Mouse (Mus musculus): ENCODE data around the gene Itga11. TPM values are rescaled to one million over a fixed set of nuclear protein-coding genes. Genes with fewer than 3 reads are reported as not detected.
"Not testable (repeated sequence)": the region's sequence is repeated elsewhere in the genome, so short reads cannot be mapped to it uniquely, and the experiment has no call there.

Gene Itga11
- polyA plus RNA-seq, 1 experiment from 2014 or later: 0.52 TPM

DNA sequence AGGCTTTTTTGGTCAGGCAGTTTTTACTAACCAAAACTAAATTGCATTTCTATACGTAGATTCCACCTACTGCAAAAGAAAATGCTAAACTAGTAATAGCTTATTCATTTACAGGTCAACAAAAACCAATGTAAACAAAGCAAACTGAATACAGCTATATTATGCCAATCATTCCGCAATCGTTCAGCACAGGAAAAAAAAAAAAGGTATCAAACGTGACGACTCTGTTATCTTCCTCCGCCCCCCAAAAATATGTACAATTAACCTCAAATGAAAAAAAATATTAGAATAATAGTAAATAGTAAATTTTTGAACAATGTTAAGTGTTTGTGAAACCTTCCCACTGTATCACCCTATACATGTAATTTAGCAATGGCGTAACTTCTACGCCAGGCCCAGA is 132.5 kb downstream of the Itga11 start:
- Histone ChIP-seq H3K27ac (no peak overlapping the region), H3K4me1 (replicated peaks) (peaks cover 31% of the 10 kb centered on the region), H3K9ac (peak overlapping the region; percentile 93), H3K9me3 (replicated peaks) (no peaks in the 10 kb centered on the region), H3K4me2 (peak overlapping the region; percentile 84), H3K4me3 (peak overlapping the region; percentile 85), H3K36me3 (no peaks in the 10 kb centered on the region), H3K27me3 (no peaks in the 10 kb centered on the region)
- ATAC-seq (replicated peaks; ENCODE audit: insufficient number of reproducible peaks, insufficient read depth, low FRiP score, low read depth): no peak
- WGBS: 11% methylated on average over 8 of the region's 8 CpGs

DNA sequence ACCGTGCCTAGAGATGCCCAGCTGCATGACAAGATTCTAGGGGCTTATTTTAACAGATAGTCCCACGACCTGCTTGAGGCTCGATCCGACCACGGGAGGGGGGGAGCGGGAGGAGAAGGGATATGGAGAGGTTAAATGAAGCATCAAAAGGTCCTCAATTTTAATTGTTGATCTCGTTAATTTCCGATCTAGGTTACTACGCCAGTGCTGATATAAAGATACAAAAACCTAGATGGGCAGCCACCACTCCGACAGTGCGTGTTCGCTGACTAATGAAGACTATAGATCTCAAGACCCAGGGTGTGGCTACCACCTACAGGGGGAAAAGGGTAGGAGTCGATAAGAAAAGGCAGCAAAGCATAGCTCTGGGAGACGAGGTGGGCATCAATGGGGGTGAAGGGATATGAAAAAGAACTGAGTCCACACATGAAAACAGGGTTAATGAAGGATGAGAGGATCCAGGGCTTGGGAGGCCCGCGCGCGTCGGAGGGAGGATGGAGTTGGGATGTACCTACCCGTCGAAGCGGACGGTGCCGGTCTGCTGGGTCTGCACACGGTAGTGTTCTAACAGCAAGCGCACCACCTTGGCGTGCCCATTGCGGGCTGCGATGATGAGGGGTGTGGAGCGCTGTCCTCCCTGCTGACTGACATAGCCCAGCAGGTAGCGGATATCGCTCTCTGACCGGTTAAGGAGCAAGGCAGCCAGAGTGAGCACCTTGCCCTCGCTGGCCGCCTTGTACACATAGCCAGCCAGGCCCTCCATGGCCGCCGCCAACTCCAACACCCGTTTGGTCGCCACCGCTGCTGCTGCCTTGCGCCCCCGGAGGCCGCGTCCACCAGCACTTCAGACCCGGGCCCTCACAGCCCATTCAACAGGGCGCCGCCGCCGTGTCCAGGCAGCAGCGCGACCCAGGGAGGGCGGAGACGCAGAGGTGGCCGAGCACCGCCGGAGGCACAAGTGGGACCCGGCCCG is 133.2 kb downstream of the Itga11 start:
- peak overlapping the region; percentile 93 for H3K9ac ChIP-seq
- peak overlapping the region; percentile 85 for H3K4me3 ChIP-seq
- H3K4me1 ChIP-seq (replicated peaks): peaks cover 31% of the 10 kb centered on the region
- H3K27me3 ChIP-seq: no peaks in the 10 kb centered on the region
- H3K9me3 ChIP-seq (replicated peaks): no peaks in the 10 kb centered on the region
- H3K27ac ChIP-seq: peak overlapping the region; percentile 98
- H3K4me2 ChIP-seq: peak overlapping the region; percentile 84
- WGBS: under 1% methylated on average over 58 of the region's 58 CpGs
- H3K36me3 ChIP-seq: no peaks in the 10 kb centered on the region
- peak; percentile 50 for ATAC-seq (replicated peaks; ENCODE audit: insufficient number of reproducible peaks, insufficient read depth, low FRiP score, low read depth)

DNA sequence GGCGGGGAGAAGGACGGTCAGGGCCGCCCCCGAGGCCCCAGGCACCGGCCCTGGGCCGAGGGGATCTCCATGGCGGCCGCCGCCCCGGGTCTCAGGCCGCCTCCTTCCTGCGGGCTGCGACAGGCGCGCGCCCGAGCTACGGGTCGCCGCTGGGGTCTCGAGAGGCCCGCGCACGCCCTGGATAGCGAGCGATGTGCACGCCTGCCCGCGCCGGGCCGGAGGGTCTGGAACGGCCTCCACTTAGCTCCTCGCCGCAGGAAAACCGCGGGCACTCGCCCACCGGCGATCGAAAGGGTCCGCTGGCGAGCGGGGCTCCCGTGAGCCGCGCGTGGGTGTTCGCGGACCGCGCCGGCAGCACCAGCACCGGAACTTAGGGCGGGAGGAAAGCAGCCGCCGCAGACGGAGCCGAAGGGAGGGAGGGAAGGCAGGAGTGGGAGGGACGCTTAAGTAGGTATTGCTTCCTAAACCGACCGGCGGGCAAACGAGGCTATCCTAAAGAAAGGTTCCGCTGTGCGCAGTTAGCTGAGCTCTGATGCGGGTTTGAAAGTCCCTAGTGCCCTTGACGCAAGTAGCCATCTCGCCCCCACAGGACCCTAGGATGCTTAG is 134.0 kb downstream of the Itga11 start, which contains the start of gene Fem1b:
Fem1b (minus strand) TSS at position 419 of the 606 bp plus-strand sequence.
- Histone ChIP-seq H3K9me3 (replicated peaks) (no peaks in the 10 kb centered on the region), H3K4me1 (replicated peaks) (peaks cover 36% of the 10 kb centered on the region), H3K36me3 (no peaks in the 10 kb centered on the region), H3K4me2 (peak within 1 kb of the TSS; percentile 84), H3K4me3 (peak within 1 kb of the TSS; percentile 85), H3K9ac (peak within 1 kb of the TSS; percentile 93), H3K27me3 (no peaks in the 10 kb centered on the region), H3K27ac (peak within 1 kb of the TSS; percentile 98)
- peak; percentile 92 for ATAC-seq (replicated peaks; ENCODE audit: insufficient number of reproducible peaks, insufficient read depth, low FRiP score, low read depth)
- under 1% methylated on average over 68 of the region's 68 CpGs for WGBS

DNA sequence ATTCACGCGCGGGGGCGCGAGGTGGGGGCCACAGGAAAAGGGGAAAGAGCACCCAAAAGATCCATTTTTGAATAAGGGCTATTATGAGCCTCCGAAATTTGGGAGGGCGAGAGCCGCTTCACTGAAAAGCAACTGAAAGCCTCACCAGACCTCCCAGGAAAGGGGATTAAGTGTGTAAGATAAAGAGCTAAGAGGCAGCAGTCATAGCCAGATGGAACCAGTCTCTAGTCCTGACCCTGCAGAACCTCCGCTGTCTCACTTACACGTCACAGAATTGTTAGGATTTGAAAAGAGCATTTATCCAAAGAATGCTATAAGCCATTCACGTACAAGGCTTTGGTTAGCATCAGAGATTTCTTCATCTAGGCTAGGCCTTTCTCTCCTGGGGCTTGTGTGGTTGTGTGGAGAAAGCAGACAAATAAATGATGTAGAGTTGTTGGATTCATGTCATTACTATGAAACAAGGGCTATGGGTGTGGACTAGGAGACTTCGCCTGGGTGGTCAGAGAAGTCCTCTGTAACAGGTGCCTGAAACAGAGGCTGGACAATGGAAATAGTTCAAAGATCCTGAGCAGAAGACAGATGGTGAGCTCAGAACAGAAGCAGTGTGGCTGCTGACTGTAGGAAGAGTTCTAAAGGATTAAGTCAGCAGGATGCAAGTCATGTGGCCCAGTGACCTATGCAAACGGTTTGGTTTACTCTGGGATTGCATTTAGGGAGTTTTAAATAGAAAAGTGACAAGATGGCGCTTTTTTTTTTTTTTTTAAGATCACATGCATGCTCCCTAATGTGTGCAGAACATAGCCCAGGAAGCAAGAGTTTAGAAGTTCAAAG is 134.8 kb downstream of the Itga11 start:
- peak overlapping the region; percentile 85 for H3K4me3 ChIP-seq
- H3K27me3 ChIP-seq: no peaks in the 10 kb centered on the region
- H3K9ac ChIP-seq: peak overlapping the region; percentile 93
- H3K27ac ChIP-seq: peak overlapping the region; percentile 98
- 15% methylated on average over 14 of the region's 14 CpGs for WGBS
- H3K4me2 ChIP-seq: peak overlapping the region; percentile 84
- no peaks in the 10 kb centered on the region for H3K9me3 ChIP-seq (replicated peaks)
- H3K36me3 ChIP-seq: no peaks in the 10 kb centered on the region
- peaks cover 44% of the 10 kb centered on the region for H3K4me1 ChIP-seq (replicated peaks)
- ATAC-seq (replicated peaks; ENCODE audit: insufficient number of reproducible peaks, insufficient read depth, low FRiP score, low read depth): no peak; the same call in 1 of the 2 replicates

DNA sequence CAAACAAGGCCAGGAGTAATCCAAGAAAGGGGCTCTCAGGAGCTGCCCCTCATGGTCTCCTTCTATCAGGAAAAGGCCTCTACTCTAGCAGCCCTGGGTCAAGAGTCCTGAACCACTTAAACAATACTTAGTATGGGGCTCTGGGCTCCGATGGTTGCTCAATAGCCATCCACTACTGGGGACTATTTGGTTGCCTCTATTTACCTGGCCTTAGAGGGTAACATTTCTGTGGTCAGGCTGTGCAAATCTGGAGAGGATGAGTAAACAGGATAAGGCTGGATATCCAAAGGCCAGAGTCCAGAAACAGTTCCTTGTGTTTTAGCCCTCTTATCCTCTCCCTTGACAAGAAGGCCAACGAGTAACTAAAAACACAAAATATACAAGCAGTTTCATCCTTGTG is 137.1 kb downstream of the Itga11 start:
- no peaks in the 10 kb centered on the region for H3K27me3 ChIP-seq
- no peaks in the 10 kb centered on the region for H3K36me3 ChIP-seq
- 72% methylated on average over 2 of the region's 2 CpGs for WGBS
- H3K9me3 ChIP-seq (replicated peaks): no peaks in the 10 kb centered on the region
- H3K4me2 ChIP-seq: no peak overlapping the region
- no peak overlapping the region for H3K4me3 ChIP-seq
- no peak overlapping the region for H3K9ac ChIP-seq
- peaks cover 36% of the 10 kb centered on the region for H3K4me1 ChIP-seq (replicated peaks)
- ATAC-seq (replicated peaks; ENCODE audit: insufficient number of reproducible peaks, insufficient read depth, low FRiP score, low read depth): no peak
- H3K27ac ChIP-seq: no peak overlapping the region

DNA sequence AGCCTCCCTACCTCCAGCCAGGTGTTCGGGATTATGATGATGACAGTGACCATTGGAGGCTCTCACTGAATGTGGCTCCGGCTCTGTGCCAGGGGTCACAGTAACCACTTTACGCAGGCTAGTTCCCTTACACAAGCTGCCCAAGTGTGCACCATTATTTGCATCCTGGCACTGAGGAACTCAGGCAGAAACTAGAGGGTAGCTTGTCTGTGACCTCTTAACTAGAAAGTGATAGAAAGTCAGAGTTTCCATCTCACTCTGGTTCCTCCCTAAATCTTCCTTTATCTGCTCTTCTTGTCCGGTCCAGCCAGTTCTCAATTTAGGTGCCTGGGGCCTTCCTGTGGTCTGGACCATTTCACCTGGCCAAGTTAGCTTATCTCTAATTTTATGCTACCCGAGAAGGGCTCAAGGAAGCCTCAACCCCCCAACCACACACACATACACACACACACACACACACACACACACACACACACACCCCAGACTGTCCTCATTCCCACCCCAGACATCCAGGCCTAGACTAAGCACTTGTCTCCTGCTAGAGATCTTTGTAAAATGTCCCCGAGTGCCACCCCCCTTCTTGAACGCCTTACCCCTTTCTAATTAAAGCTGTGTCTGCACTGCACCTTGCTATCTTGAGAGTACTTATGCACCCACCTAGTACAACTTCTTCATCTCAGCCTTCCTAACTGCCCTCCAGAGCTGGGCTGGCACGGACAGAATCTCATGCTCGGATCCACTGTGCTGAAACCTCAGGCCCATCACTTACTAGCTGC is 138.9 kb downstream of the Itga11 start:
- 57% methylated on average over 9 of the region's 9 CpGs for WGBS
- ATAC-seq (replicated peaks; ENCODE audit: insufficient number of reproducible peaks, insufficient read depth, low FRiP score, low read depth): peak; percentile 28; the same call in 1 of the 2 replicates
- no peaks in the 10 kb centered on the region for H3K27me3 ChIP-seq
- no peaks in the 10 kb centered on the region for H3K9me3 ChIP-seq (replicated peaks)
- peaks cover 31% of the 10 kb centered on the region for H3K4me1 ChIP-seq (replicated peaks)
- no peak overlapping the region for H3K9ac ChIP-seq
- H3K36me3 ChIP-seq: no peaks in the 10 kb centered on the region
- peak overlapping the region; percentile 65 for H3K27ac ChIP-seq
- no peak overlapping the region for H3K4me3 ChIP-seq
- H3K4me2 ChIP-seq: peak overlapping the region; percentile 44

DNA sequence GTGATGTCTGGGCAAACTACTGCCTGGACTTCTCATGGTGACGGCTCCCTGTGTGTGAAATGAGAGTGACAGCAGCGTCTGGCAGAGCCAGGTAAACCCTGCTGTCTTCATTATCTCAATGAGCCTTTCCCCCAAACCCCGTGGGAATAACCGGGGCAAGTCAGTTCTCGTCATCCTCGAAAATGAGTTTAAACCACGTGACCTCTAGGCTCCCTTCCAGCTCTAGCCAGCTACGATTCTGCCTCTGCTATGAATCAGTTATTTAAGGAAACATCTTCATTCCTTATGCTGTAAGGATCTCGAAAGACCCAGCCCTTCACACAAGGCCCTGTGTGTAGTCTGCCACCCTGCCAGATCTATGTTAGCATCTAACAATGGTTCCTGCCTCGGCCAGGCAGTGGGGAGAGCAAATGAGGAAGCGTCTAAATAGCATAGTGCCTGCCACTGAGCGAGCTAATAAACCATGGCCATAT is 139.5 kb downstream of the Itga11 start:
- Histone ChIP-seq H3K9me3 (replicated peaks) (no peaks in the 10 kb centered on the region), H3K4me2 (peak overlapping the region; percentile 44), H3K4me1 (replicated peaks) (peaks cover 30% of the 10 kb centered on the region), H3K27me3 (no peaks in the 10 kb centered on the region), H3K36me3 (no peaks in the 10 kb centered on the region), H3K4me3 (no peak overlapping the region), H3K27ac (peak overlapping the region; percentile 65), H3K9ac (no peak overlapping the region)
- WGBS: 35% methylated on average over 12 of the region's 12 CpGs
- ATAC-seq (replicated peaks; ENCODE audit: insufficient number of reproducible peaks, insufficient read depth, low FRiP score, low read depth): peak; percentile 45

DNA sequence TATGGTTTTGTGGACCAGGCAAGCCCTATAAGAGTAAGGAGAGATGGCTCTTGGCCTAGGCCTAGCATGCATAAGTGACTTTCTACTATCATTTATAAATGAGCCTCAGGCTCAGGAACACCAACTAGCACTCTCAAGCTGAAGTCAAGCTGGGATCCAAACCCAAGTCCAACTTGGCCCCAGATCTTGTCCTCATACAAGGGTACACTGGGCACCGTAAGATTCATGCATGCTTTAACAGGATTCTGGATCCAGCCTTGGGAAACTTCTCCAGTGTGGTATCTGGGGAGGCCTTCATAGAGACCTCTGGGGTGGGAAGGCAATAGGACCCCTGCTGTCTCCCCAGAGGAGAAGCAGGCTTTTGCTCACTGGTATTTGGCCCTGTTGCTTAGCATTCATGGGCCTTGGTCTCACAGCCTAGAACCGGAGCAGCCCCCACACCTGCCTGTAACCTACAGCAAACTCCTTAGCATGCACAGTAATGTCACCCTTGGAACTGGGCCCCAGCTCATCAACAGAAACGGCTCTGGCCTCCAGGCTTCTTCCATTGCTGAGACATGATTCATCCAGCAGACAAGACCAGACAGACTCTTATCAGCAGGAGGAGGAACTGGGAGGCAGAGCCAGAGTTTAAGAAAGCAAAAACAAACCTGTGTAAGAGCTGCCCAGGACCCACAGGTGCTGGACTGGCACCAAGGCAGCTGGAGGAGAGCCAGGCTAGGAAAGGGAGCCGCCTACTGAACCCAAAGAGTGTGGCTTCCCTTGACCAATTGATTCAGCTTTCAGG is 140.4 kb downstream of the Itga11 start:
- WGBS: 63% methylated on average over 4 of the region's 4 CpGs
- no peak overlapping the region for H3K4me2 ChIP-seq
- H3K27ac ChIP-seq: peak overlapping the region; percentile 65
- H3K9ac ChIP-seq: no peak overlapping the region
- H3K27me3 ChIP-seq: no peaks in the 10 kb centered on the region
- H3K36me3 ChIP-seq: no peaks in the 10 kb centered on the region
- peaks cover 23% of the 10 kb centered on the region for H3K4me1 ChIP-seq (replicated peaks)
- no peak for ATAC-seq (replicated peaks; ENCODE audit: insufficient number of reproducible peaks, insufficient read depth, low FRiP score, low read depth)
- H3K4me3 ChIP-seq: no peak overlapping the region
- no peaks in the 10 kb centered on the region for H3K9me3 ChIP-seq (replicated peaks)

DNA sequence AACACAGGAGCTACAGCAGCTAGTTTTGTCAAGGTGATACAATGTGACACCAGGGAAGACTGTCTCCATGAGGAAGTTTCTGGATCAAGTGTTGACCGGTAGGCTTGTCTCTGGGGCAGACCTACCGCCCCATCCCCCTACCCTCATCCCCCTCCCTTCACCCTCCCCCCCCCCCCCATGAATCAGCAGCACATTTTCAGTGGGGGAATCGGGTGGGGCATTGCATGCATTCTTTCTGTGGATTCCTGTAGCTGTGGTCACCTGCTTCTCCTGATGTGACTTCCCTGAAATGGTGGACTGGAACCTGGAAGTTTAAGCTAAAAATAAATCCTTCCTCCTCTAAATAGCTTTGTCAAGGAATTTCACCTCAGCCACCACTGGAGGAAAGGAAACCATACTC is 141.9 kb downstream of the Itga11 start:
- Histone ChIP-seq H3K27me3 (no peaks in the 10 kb centered on the region), H3K4me1 (replicated peaks) (peaks cover 23% of the 10 kb centered on the region), H3K4me2 (no peak overlapping the region), H3K36me3 (no peaks in the 10 kb centered on the region), H3K9ac (no peak overlapping the region), H3K9me3 (replicated peaks) (no peaks in the 10 kb centered on the region), H3K27ac (no peak overlapping the region), H3K4me3 (no peak overlapping the region)
- ATAC-seq (replicated peaks; ENCODE audit: insufficient number of reproducible peaks, insufficient read depth, low FRiP score, low read depth): no peak
- WGBS: 63% methylated on average over 3 of the region's 3 CpGs

DNA sequence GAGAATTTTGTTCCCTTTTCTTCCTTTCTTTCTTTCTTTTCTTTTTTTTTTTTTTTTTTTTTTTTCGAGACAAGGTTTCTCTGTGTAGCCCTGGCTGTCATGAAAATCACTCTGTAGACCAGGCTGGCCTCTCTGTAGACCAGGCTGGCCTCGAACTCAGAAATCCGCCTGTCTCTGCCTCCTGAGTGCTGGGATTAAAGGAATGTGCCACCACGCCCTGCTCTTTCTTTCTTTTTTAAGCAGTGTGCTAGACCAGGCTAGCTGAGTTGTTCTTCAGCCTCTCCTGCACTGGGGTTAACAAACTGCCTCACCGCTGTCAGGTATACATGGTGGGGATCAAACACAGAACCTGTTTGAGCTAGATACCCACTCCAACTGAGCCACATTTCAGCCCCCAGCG is 142.3 kb downstream of the Itga11 start:
- not testable (repeated sequence) for H3K9ac ChIP-seq; H3K36me3 ChIP-seq; ATAC-seq (replicated peaks; ENCODE audit: insufficient number of reproducible peaks, insufficient read depth, low FRiP score, low read depth); H3K4me2 ChIP-seq; H3K27me3 ChIP-seq; H3K4me3 ChIP-seq; H3K27ac ChIP-seq; H3K9me3 ChIP-seq (replicated peaks)
- 82% methylated on average over 6 of the region's 6 CpGs for WGBS
- peaks cover 23% of the 10 kb centered on the region for H3K4me1 ChIP-seq (replicated peaks)
